Mouse (Mus musculus) cerebellum, postnatal 4 days (tissue): ENCODE results near the gene C1qtnf5.

ENCODE experiments used
- DNase-seq, 2 experiments: peaks; one replicate each; pipeline ENCODE4 v3.0.0; 2022; ENCODE audit warnings: low spot score in 2 of 2, mixed read lengths in 1 of 2

C1qtnf5 gene

GRCm38 (mm10) chr9:44078955-44079756 lies 27.9 kb upstream of the C1qtnf5 start:
- DNase-seq = peak; percentile 54 to 74

DNA sequence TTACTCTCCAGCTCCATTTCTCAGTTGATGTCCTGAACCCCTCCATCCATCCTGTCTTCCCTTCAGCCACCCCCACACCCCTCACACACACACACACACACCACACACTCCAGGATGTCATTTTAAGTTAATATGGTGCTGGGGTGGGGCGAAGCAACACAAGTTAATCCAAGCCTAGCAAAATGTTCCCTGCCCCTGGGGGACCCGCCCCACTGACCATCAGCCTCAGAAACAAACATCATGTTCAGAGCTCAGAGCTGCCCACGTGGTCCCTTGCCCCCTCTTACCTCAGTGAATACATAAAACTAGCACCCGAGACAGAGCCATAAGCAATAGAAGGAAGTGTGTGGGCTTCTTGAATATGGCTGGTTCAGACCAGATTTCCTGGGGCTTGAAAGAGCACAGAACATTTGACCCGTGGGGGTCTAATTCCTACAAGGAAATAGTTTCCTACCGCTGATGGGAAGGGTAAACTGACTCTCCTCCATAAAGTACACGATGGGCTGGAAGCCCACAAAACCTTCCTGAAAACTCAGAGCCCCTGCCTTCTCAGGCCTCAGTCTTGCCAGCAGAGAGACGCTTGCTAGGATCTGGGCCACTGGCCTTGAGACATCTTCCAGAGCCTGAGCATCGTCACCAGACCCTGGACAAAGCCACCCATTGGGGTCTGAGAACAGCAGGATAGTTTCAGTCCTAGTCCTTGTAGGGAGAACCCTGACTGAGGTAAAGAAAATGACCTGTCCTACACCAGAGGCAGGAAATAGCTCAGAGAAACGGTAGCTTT lies 26.9 kb upstream of the C1qtnf5 start:
- DNase-seq = no peak

GRCm38 (mm10) chr9:44080953-44081352 lies 26.1 kb upstream of the C1qtnf5 start:
- no peak for DNase-seq

GRCm38 (mm10) chr9:44081581-44081980 lies 25.5 kb upstream of the C1qtnf5 start:
- DNase-seq = no peak

- DNase-seq = no peak
These were observed 24.8 kb upstream of the C1qtnf5 start for GRCm38 (mm10) chr9:44082266-44082665.

- no peak for DNase-seq
These were observed 23.5 kb upstream of the C1qtnf5 start for GRCm38 (mm10) chr9:44083392-44084121.

DNA sequence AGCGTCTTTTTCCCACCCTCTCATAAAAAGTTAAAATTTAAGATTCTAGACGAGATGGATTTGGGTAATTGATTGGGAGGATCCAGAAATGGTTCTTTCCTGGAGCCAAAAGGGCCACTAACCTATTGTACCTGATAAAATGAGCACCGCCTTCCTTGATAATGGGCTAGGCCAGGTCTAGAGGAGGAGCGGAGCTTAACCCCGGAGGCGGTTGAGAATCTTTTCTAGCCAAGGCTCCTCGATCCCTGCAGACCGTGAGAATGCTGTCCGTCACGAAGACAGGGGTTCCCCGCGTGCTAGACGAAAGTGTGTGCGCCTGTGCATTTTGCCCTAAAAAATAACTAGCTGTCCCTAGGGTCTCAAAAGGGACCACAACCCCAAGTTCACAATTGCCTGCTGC lies 22.8 kb upstream of the C1qtnf5 start:
- DNase-seq = no peak

DNA sequence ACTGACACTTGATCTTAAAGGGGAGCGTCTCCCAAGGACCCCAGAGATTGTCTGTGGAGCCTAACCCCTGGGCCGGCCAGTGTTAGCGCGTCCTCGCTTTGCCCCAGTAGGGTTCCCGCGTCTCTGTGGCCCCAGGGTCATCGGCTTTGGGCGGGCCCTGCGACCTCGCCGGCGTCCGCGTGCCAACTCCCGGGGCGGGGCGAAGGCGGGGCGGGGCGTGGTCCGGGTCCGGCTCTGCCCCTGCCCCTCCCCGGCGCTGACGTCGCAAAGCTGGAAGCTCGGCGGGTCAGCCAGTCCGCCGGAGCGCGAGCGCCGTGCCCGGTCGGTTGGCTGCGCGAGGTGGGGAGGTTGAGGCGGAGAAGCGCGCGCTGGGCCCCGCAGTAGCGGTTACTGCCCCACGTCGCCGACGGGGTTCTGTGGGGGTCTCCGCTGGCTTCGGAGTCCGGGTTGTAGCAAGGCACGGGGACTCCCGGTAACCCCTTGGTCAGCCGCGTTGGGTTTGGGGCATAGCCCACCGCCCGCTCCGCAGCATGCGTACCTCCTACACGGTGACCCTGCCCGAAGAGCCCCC lies 22.3 kb upstream of the C1qtnf5 start:
- DNase-seq = peak; percentile 72 to 77

DNA sequence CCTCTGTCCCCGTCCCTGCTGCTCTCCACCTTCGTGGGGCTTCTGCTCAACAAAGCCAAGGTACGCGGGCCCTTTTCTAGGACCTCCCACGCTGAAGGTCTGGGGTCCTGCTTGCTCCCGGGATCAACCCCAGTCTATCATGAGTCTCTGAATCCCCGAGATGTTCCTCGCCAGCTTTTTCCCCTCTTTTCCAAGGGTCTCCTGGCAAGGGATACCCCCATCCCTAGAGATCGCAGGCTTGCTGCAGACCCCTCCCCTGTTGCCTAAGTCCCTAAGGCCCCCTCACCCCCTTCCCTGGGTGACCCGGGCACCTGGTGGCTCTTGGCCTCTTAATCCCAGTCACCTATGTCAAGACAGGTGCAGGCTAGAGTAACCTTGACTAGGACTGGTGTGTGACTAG lies 21.8 kb upstream of the C1qtnf5 start:
- DNase-seq = no peak

- no peak for DNase-seq
These were observed 21.0 kb upstream of the C1qtnf5 start for GRCm38 (mm10) chr9:44085741-44086665.

DNA sequence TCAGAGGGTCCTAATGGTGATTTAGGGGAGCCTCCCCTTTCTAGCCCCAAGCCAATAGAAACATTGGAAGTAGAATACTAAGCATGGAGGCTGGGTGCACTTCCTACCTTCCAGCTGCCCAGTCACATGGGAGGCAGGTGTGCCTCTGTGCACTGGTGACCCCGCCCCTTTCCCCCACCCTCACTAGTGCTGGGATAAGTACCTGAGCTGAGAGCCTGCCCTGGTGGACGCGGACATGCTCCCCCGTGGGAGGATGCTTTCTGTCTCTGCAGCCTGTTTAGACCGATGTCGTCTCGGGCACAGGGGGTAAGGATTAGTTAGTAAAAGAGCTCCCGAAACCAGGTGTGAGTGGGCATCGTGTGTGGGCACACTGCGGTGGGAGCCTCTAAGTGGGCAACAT lies 20.1 kb upstream of the C1qtnf5 start:
- no peak for DNase-seq

DNA sequence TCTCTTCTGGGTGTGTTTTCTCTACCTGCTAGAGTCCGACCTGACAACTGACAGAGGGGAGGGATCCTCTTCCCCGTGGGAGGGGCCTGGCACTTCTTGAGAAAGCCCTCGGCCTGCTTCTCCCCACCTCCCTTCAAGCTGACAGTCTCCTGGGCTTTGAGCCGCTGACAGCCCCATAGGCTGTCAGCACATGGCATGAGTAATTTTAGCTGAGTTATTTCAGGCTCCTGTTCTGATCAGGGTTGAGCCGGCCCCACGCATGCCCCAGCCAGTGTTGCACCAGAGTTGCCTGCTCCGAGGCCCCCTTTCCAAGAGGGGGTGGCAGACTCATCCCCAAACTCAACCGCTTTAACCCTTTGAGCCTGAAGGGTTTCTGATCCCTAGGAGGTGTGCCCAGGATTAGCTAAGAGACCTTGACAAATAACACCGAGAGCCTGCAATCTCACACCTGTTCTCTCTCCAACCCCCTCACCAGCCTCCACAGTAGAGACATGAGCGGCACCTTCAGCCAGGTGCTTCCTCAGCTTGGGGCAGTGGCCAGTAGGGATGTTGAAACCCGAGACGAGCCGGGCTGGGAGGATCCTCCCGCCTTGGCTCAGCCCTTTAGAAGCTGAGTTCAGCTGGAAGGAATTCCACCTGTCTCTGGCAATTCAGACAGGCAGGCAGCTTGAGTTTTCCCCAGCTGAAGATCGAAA lies 19.1 kb upstream of the C1qtnf5 start:
- no peak for DNase-seq

GRCm38 (mm10) chr9:44088877-44089608 lies 18.0 kb upstream of the C1qtnf5 start:
- DNase-seq = no peak

GRCm38 (mm10) chr9:44093612-44094503 lies 13.2 kb upstream of the C1qtnf5 start:
- peak; percentile 73 to 83 for DNase-seq

- DNase-seq = no peak
These were observed 12.3 kb upstream of the C1qtnf5 start for GRCm38 (mm10) chr9:44094737-44095136.

DNA sequence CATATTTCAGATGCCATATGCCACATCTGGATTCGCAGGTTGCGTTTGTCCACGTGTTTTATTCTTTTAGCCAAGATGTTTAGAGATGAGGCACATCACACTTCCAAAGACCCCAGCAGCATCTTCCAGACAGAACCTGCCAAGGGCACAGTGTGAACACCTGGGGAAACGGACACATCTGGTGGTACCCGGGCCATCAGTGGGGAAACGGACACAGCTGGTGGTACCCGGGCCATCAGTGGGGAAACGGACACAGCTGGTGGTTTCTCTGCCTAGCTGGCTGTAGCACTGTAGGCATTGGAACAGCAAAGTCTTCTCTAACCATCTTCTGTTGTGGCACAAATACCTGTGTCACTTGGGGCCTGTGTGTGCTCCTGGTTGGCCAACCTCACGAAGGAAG lies 11.3 kb upstream of the C1qtnf5 start:
- no peak for DNase-seq

- DNase-seq = no peak
These were observed 10.5 kb upstream of the C1qtnf5 start for GRCm38 (mm10) chr9:44096536-44096935.

- DNase-seq = no peak
These were observed 5.6 kb upstream of the C1qtnf5 start, which contains the start of gene Mfrp for GRCm38 (mm10) chr9:44101490-44101889. Mfrp (plus strand) TSS chr9:44101729.
